Mouse (Mus musculus) testis, postnatal 10 days (tissue): Measurements from ENCODE around the gene Fbxo47.
A peak's percentile ranks its signal among the peaks of the same experiment; 100 is the strongest.

ENCODE experiments used
- DNase-seq: peaks from one replicate; pipeline ENCODE4 v3.0.0; 2021; ENCODE audit warnings: low spot score

Gene Fbxo47

DNA sequence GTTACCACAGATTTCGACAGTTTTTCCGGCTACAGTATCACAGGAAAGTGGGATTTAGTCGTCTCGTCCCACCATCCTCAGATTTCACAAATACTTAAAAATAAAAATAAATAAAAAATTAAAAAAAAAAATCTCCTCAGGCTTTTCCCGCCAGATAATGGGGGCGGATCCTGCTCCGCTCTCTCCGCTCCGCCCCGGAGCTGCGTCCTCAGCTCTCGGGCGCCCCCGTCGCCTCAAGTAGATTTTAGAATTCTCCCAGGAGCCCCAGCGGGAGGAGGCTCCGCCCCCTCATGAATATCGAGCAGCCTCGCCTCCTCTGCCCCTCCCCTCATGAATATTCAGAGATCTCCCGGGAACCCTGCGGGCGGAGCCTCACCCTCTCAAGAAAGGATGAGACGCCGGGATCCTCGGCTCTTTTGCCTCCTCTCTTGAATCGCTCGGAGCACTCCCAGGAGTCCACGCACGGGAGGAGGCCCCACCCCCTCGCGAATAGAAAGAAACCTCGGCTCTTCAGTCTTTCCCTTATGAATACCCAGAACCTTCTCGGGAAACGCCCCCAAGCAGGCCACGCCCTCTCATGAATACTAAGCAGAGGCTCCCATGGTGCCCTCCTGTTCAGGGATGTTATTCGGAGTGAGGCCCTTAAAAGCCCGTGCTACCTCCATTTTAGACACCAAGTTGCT lies at the start of gene Fbxo47:
TSS of gene Fbxo47 (minus strand) at position 237 of the 683 bp plus-strand sequence.
- peak; percentile 98 for DNase-seq

DNA sequence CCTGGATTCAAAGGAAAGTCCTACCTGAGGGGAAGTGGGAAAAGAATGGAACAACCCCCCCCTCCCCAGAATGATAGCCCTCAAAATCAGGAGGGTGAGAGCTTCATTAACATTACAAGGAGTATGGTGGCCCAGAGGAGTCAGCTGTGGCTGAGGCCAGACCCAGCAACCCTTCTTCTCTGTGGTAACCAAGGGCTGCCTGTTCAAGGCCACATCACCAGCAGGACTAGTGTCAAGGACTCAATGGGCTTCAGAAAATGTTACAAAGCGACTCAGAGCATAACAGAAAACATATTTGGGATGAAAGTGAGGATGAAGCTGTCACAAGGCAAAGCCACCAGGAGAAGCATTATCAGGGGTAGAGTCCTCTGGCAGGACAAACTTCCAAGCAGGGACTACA lies 49.6 kb upstream of the Fbxo47 start:
- no peak for DNase-seq

DNA sequence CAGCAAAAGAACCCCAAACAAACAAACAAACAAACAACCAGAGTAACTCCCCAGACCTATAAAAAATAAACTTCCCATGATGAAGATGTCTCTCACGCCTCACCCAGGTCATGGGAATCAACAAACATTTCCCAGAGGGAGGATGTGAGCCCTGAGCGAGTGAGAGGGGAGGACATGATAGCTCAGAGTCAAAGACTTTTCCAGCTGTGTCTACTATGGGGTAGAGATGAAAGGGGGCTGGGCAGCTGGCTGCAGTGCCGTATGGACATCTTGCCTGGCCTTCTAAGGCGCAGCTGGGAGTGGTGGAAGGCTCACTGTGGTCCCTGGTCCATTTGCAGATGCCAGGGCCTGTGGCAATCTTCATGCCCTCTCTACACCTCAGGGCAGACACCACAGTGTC lies 45.0 kb upstream of the Fbxo47 start:
- DNase-seq, result no peak

DNA sequence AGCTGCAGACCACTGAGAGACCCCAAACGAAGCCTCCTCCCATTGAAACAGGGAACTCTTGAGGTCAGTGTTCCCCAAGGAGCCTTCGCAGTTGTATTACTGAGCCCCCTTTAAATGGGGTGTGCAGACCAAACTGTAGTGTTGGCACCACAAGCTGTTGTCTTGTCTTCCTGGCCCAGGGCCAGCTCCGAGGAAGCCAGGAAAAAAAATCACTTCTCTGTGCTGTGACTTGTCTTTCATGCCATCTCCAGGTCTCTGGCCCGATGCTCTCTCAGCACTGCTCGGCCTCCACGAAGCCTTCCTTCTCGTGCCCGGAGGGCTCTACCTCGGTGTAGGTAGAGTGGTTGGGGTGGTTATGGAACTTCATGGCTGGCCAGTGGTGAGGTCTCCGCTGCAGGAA lies 40.3 kb upstream of the Fbxo47 start:
- peak; percentile 56 for DNase-seq

DNA sequence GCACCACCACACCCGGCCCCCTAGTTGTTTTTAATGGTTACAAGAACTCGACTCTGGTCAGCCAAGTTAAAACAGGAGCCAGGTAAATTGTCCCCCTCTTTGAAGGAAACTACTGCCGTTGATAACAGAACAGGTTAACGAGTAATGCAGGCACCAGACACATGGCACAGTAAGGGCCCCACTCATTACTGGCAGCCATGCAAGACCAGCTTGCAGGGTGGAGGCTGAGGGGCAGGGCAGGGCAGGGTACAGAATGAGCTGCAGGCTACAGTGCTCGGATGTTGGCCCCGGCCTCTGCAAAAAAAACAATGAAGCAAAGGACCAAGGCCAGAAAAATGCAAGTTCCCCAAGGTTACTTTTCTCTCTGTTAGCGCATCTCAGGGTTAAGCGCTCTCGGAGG lies 39.7 kb upstream of the Fbxo47 start:
- no peak for DNase-seq

DNA sequence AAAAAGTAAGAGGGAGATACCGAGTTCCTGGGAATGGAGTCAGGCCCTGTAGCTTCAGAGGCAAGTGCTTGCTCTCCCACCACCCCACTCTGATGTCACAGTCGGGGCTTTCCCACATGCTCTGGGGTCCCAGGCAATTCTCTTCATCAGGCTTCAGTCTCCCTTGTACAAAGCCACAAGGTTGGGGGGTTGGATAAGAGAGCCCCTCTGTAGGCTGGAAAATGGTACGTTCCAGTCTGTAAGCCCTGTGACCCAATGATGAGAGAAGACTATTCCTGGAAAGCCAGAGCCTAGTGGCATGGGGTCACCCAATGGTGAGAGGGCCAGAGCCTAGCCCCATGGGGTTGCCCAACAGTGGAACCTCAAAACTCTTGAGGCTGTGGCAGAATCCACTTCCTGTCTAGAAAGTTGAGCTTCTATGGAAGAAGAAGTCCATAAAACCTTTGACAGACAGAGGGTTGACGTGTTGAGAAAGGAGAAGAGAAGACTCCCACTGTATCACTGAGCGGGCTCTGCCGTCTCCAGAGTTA lies 32.1 kb upstream of the Fbxo47 start:
- DNase-seq, result no peak

DNA sequence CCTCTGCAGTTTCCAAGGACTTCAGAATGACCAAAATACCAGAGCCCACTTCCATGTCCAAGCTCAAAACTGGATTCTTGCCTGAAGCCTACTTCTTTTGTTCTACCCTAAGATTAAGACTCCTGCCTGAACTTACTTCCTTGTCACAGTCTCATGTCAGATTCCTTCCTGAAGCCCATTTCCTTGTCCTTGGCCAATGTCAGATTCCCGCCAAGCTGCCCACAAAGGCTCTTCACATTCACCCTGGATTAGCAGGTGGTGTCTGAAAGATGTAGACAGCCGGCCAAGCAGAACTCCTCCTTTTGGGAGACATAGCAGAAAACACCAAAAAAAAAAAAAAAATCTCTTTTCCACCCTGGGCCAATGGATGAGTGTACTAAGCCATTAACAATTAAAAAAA lies 31.5 kb upstream of the Fbxo47 start:
- DNase-seq, result no peak

DNA sequence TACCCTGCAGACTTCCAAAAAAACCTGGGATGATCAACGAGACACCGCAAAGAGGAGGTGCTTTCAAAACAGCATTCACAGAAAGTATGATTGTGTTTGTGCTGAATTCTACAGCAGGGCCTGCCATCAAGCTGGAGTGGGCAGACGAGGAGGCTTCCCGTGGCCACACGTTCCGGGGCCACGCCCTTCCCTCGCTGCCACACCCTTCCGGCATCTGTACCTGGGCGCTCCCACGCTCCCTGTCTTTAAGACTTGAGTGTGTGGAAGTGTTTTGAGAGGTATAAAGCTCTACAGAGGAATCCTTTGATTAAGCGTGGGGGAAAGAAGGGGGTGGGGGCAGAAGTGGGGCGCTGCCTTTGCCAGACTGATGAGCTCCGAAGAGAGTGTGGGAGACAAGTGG lies 29.2 kb upstream of the Fbxo47 start:
- DNase-seq, result no peak

DNA sequence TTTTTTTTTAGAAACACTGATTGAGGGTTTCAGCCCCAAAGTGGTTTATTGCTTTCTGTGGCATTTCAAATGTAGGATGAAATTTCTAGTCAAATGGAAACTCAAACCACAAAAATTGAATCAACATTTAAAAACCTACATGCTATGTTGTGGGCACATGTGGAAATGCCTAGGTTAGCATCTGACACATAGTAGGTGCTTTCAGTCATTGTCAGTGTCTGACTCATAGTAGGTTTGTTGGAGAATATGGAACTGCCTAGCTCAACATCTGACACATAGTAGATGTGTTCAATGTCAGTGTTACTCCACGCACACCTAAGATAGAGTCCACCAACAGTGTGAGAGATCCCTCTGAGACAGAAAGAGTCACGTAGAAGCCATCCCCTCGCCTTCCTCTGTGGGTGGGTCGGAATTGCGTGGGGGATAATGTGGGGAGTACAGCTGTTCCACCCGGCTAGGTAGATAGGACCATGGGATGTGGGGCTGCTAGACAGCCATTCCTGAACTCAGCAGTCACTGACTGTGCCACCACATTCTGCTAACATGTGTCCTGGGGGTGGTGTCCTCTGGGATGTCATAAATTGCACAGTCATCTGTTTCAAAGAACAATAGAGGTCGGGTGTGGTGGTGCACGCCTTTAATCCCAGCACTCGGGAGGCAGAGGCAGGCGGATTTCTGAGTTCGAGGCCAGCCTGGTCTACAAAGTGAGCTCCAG lies 24.8 kb upstream of the Fbxo47 start:
- DNase-seq, result no peak

DNA sequence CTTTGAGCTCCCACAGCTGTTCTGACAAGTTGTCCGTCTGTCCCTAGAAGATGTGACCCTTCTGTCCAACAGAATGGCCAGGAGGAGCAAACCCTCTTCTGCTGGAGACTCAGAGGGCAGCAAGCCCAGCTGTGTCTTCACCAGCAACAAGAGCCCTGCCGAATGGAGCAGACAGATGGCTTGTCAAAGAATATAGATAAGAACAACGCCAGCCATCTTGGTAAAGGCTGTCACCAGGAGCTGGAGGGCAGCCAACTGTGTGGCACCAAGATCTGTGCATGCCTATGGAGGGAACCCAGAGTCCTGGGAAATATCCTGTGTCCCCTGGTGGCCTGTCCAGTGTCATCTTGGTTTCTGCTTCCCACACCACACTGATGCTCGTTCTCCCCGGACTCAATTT lies 24.0 kb upstream of the Fbxo47 start:
- no peak for DNase-seq

DNA sequence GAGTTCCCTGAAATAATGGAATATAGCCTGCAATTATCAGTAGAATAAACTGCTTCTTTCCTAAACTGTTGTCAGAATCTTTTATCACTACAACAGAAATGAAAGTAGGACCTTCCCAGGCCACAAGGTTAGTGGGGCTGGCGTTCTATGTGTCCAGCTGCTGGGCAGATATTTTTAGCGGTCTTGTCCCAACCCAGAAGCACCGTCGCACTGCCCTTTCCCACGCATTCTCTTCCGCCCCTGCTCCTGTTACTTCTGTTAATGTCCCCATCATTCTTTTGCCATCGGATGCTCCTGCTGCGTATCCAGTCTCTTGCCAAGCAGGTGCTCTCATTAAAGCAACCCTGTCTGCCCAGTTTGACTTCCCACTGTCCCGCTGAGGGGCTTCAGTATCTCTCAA lies 23.0 kb upstream of the Fbxo47 start:
- DNase-seq, result no peak

DNA sequence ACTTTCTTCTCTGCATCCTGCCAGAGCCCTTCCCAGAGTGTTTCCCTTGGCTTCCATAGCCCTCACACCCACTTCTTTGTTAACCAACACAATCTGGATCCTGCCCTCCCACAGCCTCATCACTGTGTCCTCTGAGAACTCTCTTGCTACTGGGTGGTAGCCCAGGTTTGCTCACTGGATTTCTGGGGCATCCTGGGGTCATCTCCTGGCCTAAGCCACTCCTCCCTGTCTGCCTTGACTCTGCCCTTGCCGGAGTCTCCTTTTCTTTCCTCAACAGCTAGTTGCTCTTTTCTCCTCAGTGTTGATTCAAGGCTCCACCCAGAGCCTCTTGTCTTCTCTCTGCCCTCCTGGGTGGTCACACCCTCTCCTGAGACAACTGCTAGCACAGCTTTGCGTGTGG lies 22.0 kb upstream of the Fbxo47 start:
- no peak for DNase-seq

DNA sequence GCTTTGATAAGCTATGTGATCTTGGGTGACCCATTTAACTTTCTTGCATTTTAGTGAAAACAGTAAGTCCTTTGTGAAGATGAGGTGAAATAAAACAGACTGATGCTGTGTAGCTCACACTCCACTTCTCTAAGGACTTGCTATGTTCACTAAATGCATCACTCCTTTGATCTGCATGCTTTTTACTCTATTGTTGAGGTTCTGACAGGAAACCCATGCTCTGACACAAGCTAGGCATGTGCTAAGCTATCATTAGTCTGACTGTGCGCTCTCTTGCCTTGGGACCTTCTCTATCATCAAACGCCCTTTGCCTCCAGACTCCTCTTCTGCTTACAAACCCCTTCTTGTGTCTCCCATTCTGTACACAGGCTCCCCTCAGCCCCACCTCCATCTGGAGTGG lies 21.6 kb upstream of the Fbxo47 start:
- DNase-seq, result no peak

DNA sequence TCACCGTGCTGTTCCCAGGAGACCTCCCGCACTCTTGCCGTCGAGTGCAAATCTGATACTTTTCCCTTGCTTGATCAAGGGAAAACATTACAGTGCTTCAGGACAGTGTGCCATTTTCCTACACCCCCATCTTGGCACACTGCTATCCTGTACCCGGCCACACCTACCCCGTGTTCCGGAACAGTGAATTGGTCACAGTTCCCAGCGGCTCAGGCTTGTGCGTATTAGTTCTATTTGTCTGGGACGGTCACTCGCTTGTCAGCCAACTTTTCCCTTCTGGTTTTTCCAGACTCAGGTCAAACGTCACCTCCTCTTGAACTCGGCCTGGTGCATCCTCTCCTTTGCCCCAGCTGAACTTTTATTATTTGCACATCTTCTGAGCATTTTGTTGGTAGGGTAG lies 20.8 kb upstream of the Fbxo47 start:
- DNase-seq, result no peak

DNA sequence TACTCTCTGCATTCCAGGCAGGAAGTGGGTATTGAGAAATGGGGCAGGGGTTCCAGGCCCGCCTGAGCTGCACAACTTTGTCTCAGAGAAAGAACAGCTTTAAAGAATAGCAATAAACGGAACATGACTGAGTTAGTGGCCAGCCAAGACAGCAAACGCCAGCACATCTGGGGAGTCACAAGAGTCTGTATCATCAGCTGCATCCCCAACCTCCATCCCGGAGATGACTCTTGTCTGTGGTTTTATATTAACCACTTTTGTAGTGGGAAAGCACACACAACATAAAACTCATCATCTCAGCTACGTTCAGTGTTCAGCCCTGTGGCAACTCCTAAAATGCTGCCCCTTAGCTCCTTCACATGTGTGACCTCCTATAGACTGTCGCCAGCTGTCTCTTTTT lies 17.9 kb upstream of the Fbxo47 start:
- no peak for DNase-seq

DNA sequence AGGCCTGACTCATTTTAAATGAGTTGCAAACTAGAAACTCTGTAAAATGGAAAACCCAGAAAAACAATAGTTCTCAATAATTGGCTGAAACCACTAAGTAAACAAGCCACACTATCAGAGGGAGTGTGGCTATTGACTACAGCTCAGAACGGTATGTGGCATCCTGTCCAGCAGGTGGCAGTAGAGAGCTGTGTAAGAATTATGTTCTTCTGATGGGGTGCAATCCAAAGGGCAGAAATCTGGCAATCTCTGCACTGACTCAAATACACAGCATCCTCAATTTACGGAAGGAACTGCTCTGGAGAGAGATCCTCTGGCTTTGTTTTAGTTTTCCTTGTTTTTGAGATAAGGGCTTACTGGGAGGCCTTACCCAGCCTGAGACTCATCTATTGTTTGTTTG lies 15.9 kb upstream of the Fbxo47 start:
- DNase-seq, result peak; percentile 90

DNA sequence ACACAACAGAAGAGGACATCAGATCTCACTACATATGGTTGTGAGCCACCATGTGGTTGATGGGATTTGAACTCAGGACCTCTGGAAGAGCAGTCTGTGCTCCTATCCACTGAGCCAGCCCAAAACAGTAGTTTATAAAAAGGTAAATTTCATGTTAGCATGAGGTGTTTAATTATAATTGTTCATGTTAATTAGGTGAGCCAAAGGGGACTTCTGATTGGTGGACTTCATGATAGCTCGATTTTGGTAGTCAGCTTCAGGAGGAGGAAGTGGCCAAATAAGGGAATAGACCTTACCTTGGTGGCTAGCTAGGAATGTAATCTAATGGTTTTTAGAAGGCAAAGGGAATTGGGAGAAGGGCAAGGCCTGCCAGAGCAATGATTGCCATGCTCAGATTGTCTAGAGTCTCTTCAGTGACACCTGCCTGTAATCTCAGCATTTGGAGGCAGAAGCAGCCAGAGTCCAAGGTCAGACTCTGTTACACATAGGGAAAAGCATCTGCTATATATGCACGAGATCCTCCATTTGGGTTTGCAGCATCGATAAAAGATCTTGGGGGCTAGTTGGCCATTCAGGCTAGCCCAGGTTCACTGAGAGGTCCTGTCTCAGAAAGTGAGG lies 13.7 kb upstream of the Fbxo47 start:
- no peak for DNase-seq

DNA sequence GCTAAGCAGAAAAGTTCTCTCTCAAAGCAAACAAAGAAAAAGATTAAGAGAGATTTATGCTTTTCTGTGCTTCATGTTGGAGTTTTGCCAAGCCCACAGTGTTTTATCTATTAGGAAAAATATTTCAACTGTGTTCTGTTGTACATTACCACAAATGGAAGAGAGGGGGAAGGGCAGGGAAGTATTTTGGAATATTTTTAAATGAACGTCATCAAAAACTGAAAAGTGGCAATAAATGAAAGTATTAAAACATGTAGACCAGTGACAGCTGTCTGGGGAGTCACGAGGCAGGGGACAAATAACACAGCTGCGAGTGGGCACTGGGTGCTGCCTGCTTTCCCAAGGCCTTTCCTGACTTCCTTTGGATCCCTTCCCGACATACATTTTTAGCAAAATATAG lies 12.7 kb upstream of the Fbxo47 start:
- no peak for DNase-seq

DNA sequence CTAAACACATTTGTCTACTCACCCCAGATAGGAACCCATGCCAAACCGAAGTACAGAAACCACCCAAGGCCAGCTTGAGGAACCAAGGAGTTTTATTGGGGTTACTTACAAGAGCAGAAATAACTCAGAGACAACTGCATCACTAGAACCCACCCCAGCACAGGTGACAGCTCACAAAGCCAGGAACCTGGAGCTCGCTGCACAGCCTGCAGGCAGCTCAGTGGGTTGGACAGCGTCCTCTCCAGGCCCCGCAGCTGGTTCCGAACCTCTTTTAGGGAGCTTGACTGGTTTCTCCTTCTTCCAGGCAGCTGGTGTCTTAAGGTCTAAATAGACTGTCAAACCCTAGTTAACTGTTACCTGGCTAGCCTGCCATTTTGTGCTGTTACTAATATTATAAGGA lies 7.9 kb upstream of the Fbxo47 start:
- DNase-seq, result no peak

DNA sequence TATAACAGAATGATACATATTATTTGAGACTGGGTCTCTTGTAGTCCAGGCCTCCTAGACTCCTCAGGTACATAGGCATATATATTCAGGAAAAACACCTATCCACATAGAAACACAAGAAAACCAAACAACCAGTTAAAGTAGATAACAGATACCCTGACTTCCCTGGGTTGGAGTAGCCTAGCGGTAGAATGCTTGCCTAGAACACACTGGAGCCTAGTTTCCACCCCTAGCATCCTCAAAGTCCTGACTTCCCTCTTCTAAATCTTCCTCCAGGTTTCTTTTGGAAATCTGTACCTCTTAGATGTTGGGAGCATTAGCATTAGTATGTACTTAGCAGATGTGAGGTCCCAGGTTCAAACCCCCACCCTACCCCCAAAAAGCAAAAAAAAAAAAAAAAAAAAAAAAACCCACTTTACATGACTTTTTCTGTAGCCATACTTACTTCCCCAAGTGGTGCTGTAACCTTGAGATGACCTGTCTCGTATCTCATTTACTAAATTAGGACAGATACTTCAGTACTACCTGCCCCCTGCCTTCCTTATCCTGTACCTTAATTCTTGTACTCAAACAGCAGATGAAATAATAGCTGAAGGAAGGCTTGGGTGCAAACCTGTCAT lies 1.5 kb upstream of the Fbxo47 start:
- DNase-seq, result no peak

DNA sequence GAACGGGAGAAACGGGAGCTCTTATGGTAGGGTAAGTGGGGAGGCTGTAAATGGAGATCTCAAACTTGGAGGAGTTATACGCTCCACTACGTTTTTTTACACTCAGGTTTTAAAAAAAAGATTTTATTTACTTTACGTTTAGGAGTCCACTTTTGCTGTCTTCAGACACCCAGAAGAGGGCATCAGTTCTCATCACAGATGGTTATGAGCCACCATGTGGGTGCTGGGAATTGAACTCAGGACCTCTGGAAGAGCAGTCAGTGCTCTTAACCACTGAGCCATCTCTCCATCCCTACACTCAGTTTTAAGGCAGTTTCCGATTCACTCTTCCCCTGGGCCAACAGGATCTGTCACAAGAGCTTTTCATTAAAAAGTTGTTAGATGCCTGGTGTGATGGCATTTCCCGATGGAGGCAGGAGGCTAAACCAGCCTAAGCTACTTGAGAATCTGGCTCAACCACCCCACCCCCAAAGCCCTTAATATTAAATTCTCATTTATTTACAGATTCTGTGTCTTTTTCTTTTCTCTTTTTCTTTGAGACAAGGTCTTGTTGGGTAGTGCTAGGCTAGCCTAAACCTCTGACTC lies 739 bp upstream of the Fbxo47 start:
- no peak for DNase-seq

DNA sequence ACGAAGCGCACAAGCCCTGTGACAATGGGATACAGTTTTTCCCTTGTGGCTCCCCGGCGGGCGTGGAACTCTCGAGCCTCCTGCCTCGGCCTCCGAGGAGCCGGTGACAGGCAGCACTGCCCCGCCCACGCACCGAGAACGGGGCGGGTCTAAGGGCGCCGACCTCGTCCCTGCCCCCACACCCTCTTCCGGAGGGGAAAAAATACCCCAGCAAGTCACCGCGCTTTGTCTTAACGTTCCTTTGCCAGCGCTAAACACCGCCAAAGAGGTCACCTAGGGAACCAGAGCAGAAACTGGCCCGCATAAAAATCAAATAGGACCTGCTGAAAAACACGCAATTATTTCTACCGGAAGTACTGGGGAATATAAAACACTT lies 424 bp downstream of the Fbxo47 start:
- DNase-seq, result peak; percentile 87

DNA sequence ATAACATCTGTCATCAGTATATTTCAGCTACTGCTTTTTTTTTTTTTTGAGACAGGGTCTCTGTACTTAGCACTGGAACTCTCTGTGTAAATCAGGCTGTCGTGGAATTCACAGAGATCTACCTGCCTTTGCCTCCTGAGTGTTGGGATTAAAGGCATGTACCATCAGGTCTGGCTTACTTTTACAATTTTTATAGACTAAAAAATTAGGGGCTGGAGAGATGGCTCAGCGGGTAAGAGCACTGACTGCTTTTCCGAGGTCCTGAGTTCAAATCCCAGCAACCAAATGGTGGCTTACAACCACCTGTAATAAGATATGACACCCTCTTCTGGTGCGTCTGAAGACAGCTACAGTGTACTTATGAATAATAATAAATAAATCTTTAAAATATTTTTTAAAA lies 3.6 kb downstream of the Fbxo47 start:
- no peak for DNase-seq
